Mouse (Mus musculus) frontal cortex, postnatal 10 days (tissue): ENCODE results near the gene Ubqln4.
"Not testable (repeated sequence)": the region's sequence is repeated elsewhere in the genome, so short reads cannot be mapped to it uniquely, and the experiment has no call there.

Experiments
- DNase-seq, 2 experiments: peaks; one replicate each; pipeline ENCODE4 v3.0.0; 2022; ENCODE audit warnings: low spot score in 2 of 2, mixed read lengths in 1 of 2

Ubqln4 gene

DNA sequence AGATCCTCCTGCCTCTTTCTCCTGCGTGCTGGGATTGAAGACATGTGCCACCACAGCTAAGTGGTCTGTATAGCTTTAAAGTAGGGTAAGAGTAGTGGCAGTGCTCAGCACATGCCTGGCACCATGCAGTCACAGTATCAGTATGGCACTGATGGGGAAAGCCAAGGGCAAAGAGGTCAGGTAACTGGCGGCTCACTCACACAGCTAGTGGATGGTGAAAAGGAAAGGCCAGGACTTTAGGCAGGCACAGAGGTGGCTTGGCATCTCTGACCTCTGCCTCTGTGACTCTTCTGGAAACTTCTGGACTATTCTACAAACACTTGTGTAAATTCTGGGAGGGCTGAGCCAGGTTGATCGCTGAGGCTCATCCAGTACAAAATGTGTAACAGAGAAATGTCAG lies 12.6 kb downstream of the Ubqln4 start:
- no peak for DNase-seq

DNA sequence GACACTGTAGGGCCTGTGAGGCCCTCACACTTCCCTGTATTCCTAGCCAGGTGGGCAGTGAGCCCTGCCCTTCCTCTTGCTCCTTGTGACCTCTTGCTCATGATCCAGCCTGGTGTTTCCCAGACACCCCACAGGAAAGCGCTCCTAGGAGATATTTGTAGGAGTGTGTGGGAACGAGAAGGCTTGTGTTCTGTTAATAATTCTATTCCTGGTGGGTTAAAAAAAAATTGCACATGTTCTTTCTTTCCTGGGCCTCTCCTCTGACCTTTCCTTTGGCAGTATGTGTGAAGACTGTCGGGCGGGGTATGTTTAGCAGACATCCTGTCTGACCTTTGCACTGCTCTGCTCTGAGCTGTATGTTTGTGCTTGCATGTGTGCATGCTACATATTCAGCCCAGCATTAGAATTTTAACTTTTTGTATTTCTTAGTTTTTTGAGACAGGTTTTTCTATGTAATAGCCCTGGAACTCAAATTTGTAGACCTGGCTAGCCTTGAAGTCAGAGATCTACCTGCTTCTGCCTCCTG lies 13.0 kb downstream of the Ubqln4 start:
- no peak for DNase-seq

DNA sequence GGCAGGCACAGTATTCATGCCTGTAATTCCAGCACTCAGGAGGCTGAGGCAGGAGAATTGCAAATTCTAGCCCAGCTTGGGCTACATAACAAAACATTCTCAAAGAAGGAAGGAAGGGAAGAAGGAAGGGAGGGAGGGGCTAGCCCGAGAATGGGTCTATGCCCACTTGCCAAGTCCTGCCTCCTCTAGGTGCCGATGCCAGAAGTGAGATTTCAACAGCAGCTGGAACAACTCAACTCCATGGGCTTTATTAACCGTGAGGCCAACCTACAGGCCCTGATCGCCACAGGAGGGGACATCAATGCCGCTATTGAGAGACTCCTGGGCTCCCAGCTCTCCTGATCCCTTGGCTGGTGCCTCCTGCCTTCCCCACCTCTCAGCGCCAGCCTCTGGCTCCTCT lies 14.3 kb downstream of the Ubqln4 start:
- no peak for DNase-seq

DNA sequence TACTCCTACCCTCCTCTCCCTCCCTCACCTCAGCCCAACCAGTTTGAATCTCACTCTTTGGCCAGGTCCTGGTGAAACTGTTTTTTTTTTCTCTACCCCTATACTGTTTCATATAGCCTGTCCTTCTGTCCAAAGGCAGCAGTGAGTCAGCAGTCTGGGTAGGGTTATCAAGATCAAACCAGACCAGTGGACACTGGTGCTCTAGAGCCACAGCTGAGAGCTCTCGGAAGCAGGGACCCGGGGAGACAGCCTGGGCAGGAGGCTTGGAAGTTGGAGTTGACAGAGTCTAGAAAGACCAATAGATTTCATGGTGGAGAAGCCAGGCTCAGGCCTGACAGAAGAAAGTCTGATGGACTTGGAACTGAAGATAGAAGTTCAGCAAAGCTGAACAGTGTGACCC lies 15.1 kb downstream of the Ubqln4 start:
- no peak for DNase-seq

DNA sequence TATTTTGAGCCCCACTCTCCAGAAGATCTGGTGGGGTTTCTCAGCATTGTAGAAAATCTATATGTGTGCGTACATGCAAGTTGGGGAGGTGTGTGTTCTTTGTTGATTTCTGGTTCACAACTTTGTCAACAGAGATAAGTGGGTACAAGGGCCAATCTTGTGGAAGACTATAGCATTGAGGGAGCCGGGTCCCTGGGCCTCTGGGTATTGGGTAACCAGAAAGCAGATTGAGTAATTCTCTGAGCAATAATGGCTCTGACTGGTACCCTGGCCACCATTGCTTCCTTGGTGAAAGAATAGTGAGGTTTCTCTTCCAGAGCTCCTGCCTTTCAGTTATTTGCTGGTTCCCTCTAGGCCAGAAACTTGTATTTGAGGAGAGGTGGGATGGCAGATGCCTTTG lies 15.5 kb downstream of the Ubqln4 start:
- no peak for DNase-seq

DNA sequence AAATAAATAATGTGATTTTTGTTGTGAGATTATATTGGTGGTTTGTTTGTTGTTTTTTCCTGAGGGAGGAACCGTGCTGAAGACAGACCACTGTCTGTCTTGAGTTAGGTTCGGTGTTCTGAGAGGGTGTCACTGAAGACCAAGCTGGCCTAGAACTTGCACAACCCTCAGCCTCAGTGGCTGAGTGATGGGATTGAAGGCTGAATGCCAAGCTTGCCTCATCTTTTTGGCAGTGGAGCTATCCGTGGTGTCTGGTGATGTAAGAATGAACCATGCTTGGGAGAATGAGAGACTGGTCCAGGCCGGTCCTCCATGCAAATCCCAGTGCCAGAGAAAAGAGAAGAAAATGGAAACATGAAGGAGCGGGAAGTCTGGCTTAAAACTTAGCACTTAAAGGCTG lies 16.1 kb downstream of the Ubqln4 start:
- DNase-seq = no peak

DNA sequence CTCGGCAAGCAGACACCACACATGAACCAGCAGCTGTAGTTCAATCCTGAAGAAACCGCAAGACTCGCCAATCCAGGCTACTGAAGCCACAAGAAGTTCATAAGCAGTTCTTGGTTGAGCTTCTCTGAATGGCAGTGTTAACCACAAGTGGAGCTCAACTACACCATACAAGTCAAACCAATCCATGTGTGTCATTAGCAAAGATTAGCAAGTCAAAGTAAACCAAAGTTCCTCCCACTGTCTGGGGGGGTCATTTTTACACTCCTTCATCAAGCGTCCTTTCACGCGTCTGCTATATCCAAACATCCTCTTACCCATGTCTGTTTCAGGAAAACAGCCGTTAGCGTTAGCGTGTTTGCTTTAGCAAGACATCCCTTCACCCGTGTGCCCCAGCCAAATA lies 16.8 kb downstream of the Ubqln4 start:
- DNase-seq = no peak

DNA sequence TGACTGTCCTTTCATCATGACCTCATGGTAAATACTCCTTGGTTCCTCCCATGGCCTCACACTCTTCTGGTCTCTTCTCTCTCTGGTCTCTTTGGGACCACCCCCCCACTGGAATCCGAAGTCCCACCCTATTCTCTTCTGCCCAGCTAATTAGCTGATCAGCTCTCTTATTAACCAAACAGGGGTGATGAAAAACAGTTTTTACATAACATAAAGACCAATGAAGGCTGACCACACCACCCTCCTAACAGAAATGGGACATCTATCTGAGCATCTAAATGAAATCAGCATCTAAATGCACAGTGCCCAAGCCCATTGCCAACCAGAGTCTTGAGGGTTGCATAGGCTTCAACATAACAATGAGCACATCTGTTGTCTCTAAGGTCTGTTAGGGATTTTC lies 18.3 kb downstream of the Ubqln4 start:
- DNase-seq = no peak

DNA sequence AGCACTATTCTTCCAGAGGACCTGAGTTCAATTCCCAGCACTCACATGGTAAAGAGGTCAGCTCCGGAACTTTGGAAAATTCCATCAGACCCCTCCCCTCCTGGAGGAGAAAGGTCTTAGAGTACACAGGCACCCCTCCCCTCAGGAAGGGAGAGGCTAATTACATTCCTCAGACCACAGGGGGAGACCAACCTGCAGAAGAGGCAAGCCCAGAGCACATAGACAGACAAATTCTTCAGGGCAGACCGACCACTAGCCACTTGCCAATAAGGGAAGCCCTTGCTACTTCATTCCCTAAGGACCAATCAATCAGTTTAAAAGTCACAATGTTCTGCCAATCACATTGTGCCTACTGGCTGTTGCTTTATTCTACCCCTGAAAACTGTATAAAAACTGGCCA lies 19.3 kb downstream of the Ubqln4 start:
- no peak for DNase-seq

DNA sequence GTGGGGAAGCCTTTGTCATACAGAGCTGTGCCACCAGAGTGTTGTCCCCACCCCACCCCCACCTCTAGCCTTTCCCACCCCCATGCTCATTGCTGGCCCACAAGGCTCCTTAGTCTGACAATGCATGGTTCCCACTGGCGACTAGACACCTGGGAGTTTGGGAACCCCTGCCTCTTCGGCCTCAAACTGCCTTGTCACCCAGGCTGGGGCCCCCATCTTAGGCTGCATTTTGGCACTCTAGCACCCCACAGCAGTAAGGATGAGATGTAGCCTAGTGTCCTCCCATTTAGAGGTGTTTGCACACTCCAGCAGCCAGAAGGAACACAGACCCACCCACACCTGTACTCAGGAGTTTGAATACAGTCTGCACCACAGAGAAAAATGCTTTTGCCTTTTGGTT lies 20.3 kb downstream of the Ubqln4 start:
- DNase-seq = no peak

DNA sequence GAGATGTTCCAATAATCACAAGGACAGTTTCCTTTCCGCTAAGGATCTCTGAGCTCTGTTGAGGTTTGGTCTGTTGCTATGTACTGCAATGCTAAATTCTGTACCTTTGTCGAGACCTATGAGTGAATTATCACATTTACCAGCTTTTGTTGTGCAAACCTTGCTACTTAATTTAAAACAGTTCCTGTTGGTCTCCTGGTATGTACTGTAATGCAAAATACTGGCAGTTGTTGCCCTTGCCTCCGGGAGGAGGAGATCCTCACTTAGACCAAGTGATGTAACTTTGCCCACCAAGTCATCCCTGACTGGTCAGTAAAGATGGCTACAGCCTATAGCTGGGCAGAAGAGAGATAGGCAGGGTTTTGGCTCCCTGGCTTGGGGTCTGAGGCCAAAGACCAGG lies 22.0 kb downstream of the Ubqln4 start, which contains the start of gene Ssr2:
TSS of gene Ssr2 (plus strand) at position 337 of the 400 bp plus-strand sequence.
- no peak for DNase-seq

DNA sequence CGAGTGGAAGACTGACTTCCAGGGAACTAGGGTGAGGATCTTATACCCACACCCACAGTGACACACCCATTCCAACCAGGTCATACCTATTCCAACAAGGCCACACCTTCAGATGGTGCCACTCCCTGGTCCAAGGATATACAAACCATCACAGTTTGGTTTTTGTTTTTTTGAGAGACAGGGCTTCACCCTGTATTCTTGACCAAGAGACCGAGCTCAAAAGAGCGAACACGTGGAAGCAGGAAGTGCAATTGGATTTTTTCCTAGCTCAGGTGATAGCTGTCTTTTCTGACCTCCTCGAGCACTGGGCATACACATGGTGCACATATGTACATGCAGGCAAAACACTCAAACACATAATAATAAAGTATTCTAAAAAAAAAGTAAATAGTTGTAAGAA lies 24.3 kb downstream of the Ubqln4 start:
- not testable (repeated sequence) for DNase-seq

DNA sequence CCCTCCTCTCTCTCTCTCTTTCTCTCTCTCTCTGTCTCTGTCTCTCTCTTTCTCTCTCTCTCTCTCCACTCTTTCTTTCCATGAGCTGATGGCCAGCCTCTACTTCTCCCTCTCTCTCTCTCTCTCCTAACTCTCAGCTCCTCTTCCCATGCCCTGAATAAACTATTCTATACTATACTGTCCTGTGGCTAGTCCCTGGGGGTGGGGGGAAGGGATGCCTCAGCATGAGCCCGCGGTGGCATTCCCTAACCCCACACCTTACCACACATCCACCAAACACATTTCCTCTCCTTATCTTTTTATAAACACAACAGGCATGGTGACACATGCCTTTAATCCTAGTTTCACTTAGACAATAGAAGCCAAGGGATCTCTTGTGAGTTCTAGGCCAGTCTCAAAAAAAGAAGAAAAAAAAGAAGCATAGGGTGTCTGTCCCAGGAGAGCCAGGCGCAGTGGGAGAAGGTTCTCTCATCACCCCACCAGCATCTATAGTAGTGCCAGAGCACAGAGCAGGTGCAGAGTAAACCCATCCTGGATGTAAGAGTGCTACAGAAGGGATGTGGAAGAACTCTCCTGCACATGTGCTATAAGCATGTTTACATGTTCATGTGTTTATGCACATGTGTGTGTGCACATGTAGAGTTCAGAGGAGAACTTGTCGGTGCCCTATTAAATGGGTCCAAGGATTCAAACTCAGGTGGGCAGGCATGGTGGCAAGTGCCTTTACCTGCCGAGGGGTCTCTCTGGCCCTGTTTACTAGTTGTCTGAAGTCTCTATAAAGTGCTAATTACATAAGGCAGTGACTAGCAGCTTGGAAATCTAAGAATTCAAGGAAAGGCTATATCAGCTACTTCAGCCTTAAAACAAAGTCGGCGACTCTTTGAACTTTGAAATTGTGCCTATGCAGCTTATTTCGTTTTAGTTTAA lies 25.2 kb downstream of the Ubqln4 start:
- DNase-seq = no peak

DNA sequence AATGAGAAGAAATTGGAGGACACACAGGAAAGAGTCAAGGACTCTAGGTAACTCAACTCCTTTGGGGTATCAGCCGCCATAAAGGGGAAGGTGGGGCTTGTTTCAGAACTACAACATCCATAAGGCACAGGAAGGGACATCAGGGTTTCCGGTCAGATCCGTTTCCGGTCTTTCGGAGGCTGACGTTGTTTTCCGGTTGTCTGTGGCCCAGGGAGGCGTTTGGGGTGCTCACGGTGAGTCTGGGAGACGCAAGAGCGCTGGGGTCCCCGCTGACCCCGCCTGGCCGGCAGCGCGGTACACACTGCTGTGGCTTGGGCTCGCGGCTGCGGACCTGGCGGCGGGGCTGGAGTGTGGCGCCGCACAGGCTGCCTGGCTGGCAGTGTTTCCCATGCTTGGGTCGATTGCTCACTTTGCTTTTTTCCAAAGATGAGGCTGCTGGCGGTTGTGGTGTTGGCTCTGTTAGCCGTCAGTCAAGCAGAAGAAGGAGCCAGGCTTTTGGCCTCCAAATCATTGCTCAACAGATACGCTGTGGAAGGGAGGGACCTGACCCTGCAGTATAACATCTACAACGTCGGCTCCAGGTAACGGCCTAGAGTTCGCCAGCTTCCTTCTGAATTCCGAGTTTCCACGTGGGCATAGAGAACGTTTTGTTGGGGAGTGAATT lies 26.0 kb downstream of the Ubqln4 start:
- peak; percentile 69 to 74 for DNase-seq

DNA sequence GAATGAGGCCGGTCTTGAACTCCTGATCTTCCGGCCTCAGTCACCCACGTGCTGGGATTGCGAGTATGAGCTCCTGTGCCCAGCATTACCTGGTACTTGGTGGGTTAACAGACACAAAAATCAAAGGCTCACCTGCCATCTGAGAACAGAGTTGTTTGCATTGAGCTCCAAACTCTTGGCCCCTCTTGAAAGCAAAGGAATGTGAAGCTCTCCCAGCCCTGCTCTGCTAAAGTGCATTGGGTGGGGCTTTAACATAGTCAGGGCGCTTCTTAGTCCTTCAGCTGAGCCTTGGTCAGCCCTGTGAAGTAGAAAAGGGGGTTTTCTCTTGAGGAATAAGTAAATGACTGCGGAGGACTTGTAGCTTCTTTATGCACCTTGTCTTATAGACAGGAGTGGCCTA lies 32.2 kb downstream of the Ubqln4 start:
- no peak for DNase-seq

DNA sequence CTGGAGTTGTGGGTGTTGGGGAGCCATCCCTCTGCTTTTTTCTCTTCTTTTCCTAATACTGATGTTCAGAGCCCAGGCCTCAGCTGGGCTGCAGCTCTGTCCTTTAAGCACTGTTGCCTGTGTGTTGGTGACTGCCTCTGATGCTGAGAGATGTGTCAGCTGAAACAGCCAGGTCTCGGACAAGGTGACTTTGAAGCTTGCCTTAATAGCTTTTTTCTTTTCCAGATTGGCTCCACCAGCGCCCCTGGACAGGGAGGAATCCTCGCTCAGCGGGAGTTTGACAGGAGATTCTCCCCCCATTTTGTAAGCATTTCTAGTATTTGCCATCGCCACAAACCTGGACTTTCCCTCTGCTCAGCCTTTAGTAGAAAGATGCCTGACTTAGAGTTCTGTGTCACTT lies 33.1 kb downstream of the Ubqln4 start:
- DNase-seq = no peak

DNA sequence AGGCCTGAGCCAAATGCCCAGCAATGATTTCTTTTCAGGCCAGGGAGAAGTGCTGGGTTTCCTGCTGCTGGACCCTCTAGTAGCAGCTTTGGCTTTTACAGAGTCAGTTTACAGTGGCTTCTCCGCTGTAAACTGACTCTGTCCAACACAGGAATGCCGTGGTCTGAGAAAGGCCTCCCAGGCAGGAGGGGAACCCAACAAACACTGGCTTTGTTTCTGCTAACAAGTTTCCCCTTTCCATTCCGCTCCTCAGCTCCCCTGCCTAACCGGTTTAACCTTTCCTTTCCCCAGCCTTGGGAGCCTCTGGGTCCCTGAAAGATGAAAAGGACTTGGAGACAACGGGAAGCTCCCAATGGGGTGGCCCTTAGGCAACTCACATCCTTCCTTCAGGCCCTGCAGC lies 36.7 kb downstream of the Ubqln4 start:
- no peak for DNase-seq

DNA sequence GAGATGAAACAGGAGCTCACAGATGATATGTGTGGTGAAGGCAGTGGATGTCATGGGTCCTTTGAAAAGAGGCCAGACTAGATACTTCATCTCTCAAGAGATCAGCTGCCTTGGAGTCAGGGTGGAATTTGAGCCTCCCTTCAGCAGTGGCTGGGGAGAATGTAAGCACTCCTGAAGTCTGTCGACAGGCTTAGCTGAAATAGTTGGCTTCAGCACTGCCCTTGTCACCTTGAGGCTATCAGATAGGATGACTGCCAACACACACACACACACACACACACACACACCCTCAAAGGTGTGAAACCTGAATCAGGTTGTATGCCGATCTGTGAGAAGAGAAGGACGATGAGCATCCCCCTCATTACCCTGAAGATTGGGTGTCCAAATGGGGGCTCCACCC lies 37.5 kb downstream of the Ubqln4 start:
- DNase-seq = no peak

DNA sequence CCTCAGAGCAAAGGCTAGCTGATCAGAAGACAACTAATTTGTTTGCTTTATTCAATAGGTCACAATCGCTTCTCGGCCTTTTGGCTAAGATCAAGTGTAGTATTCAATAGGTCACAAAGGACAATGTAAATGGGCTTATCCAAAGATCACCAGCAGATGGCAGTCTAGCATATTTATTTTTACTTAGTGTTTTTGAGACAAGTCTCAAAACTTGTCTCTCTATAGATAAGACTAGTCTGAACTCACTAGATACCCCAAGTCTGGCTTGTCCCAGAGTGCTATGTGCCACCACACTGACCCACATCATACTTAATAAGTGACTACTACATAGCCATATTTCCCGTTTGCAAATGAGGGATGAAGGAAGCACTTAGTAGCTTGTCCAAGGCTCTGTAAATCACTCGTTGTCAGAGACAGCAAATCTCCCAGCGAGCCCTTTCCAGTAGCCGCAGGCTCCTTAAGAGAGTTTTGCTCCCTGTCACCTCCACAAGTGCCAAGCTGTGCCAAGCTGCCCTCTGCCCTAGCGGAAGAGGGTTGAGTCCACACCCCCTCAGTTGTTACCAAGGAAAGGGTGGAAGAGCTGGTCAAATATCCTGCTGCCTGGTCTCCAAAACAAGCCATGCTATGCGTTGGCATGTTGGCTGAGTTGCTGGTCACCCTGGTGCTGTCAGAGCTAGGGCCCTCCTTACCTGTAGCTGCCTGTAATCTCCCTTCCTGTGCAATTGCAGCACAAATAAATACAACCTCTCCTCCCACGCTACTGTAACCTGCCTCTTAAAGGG lies 38.6 kb downstream of the Ubqln4 start:
- no peak for DNase-seq

DNA sequence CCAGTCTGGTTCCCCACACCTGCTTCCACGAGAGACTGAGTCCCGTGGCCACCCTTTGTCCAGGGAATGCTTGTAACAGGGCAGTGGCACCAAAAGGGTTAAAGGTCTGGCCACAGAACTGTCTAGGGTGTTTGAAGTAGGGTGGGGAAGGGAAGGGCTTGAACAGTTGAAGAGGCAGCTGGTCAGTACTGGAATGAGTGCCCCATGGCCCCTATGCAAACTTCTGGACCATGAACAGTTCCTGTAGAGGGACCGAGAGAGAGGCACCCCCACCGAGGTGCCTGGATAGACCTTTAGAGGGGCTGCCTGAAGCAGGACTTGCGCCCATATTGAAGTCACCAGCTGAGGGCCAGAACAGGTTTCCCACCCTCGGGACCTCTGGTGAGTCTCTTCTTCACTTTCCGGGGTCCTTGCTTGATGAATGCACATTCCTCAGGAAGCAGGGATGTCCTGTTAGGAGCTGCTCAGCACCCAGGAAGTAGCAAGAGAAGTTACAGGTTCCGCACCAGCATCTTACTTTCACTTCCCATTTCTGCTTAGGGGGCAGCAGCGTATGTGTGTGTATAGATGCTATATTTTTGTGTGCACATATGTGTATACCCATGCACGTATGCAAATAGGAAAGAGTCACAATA lies 39.5 kb downstream of the Ubqln4 start:
- DNase-seq = no peak

DNA sequence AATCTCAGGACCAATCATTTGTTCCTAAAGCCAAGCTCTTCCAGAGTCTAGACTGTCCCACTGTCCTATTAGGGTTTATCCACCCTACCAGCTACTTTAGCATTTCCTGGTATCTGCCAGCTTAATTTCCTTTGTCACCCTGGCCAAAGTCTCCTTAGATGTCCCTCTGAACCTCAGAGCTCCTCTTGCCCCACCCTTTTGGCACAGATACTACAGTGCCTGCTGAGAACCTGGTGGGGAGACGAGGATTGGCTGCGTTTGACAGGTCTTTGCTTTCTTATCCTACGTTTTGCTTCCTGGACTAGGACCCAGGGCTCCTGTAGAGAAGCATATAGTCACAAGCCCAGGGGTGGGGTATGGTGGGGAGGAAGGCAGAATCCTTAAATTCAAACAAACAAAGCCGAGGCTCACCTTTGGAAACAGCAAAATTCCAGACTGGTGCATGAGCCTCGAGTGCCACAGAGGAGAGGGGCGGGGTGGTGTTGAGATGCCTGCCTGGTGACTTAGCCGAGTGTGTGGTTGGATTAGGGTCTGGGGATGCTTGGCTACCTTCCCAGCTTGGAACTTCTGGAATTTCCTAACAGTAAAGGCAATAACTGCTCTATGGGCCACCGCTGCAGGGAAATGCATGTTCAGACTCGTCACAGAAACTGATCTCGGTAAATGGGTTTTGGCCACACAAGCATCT lies 40.5 kb downstream of the Ubqln4 start:
- no peak for DNase-seq
